Mouse (Mus musculus) cerebellum, adult (tissue): ENCODE measurements around the gene Sema4d.
"Not testable (repeated sequence)": the region's sequence is repeated elsewhere in the genome, so short reads cannot be mapped to it uniquely, and the experiment has no call there.

ENCODE experiments used
- ATAC-seq: cut with Nextera tagmentation; 2 replicates; pipeline ENCODE4 v1.9.2; 2017; ENCODE audit warnings: mild to moderate bottlenecking, moderate library complexity, mixed read lengths; ENCODE audit not compliant: insufficient number of reproducible peaks, low FRiP score, low TSS enrichment

Sema4d gene

GRCm38 (mm10) chr13:51793425-51793891 is at the start of gene Sema4d:
Gene Sema4d, minus strand, starts transcription at chr13:51793747.
- peak; percentile 64 for ATAC-seq

GRCm38 (mm10) chr13:51843298-51843697 is 49.8 kb upstream of the Sema4d start:
- no peak for ATAC-seq

DNA sequence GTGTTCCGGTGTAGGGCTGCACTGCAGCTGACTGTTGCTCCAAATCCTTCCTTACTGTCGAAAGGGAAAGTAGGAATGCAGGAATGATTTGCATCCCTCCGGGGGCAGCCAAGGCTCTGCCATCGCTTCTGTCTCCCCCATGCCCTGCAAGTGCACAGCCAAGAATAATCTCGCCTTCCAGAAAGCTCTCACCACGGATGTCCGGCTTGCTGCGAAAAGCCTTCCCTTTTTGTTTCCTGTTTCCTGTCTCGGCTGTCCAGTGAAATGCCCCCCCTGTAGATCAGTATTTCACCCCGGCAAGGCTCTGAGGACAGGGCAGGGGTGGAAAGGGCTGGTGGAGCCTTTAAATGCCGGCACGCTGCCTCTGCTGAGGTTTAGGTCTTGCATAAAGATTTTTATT is 49.2 kb upstream of the Sema4d start:
- ATAC-seq, result no peak

- ATAC-seq, result no peak
These were observed 48.6 kb upstream of the Sema4d start for GRCm38 (mm10) chr13:51842191-51842590.

- no peak for ATAC-seq
These were observed 48.1 kb upstream of the Sema4d start for GRCm38 (mm10) chr13:51841541-51842115.

DNA sequence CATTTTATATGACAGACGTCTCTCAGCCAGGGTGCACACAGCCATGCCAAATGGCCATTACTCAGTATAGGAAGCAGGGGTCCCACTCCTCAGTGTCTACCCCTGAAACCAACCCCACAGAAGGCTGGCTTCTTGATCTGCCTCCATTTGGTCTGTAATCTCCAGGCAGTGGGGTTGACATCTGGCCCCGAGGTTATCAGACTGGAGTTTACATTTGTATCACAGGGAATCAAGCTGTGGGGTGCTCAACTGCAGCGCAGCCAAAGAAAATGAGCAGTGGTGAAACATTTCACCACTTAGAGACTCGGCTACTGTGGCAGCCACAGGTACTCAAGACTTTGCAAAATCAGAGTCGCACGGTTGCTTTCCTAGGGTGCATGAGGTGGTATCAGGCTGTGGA is 47.2 kb upstream of the Sema4d start:
- ATAC-seq, result no peak

DNA sequence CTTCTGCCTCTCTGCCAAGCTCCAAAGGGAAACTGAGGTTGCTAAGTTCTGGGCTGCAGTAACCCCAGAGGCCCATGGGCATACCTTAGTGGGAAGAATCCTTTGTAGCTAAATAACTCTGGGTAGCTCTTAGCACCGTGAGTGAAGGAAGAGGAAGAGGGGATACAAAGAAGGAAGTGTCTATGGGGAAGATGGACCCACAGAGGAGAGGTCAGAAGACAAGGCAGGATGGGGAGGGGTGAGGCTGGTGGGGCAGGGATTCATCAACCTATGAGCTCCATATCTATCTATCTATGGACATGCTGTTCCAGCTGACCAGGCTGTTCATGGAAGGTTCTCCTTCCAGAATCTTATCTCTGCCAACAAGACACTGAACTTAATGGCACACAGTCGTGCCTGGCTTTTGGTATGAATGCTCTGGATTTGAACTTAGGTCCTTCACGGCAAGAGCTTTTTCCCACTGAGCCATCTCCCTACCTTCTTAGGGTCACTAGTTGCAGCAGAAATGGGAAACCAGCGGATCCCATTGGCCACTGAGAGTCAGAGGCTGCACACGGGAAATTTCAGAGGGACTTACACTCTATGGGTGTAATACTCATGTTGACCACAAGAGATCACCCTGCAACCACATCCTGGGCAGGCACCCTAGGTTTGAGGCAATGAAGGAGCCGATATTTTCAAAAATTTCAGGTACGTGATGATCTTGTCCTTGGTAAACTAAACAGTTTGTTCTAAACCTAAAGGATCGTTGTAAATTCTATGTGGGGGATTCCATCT is 45.9 kb upstream of the Sema4d start:
- peak; percentile 46; the same call in 1 of the 2 replicates for ATAC-seq

- no peak for ATAC-seq
These were observed 43.9 kb upstream of the Sema4d start for GRCm38 (mm10) chr13:51837402-51837801.

DNA sequence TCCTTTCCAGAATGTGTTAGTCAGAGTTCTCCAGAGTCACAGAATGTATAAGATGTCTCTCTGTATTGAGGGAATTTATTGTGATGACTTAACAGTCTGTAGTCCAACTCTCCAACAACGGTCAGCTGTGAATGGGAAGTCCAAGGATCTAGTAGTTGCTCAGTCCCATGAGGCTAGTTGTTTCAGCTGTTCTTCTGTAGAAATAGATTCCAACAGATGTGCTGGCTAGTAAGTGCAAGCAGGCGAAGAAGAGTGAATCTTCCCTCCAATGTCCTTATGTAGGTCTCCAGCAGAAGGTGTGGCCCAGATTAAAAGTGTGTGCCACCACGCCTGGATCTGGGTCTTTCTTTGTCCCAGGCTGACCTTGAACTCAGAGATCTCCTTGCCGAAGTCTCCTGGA is 41.7 kb upstream of the Sema4d start:
- not testable (repeated sequence) for ATAC-seq

DNA sequence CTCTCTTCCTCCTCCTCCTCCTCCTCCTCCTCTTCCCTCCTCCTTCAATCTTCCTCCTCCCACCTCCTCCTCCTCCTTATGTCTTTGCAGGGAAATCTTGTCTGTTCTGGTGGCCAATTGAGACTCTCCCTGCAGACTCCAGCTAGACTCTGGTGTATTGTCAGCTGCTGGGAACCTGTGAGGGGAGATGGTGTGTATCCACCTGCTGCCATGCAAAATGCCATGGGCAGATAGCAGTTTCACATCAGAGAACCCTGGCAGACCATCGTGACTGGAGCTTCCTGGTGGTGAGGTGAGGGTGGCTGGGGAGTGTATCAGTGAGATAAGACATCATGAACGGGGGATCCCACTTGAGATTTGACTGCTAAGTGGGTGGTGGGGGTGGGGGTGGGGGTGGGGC is 41.0 kb upstream of the Sema4d start:
- no peak for ATAC-seq

DNA sequence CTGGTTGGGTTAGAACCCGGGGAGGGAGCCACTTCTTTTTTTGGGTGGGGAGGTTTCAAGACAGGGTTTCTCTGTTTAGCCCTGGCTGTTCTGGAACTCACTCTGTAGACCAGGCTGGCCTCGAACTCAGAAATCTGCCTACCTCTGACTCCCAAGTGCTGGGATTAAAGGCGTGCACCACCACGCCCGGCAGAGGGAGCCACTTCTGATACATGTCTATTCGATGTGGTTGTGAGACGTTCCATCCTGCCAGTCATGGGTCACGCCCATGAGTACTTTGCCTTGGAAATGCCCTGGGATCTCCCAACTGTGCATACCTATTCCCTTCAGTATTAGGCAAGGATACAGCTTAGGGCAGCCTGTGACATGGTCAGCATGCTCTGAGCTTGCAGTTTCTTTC is 40.5 kb upstream of the Sema4d start:
- ATAC-seq, result not testable (repeated sequence)

DNA sequence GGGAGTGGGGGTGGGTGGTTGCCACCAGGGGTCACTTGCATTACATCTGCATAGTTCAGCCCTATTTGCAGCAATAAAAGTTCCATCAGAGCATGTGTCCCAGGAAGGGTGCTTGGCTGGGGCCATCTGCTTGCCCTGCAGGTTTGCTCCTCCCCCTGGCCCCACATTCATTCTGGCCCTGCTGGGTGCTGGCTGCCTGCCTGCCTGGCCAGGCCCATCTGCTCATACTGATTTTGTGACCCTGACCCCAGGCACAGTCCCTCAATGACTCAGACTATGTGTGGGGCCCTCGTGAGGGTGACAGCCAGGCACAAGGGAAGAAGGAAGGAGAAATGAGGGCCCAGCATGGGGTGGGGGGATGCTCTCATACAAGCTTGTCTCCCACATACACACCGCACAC is 40.1 kb upstream of the Sema4d start:
- peak; percentile 73 for ATAC-seq

- ATAC-seq, result no peak
These were observed 38.9 kb upstream of the Sema4d start for GRCm38 (mm10) chr13:51832491-51832890.

- no peak for ATAC-seq
These were observed 37.4 kb upstream of the Sema4d start for GRCm38 (mm10) chr13:51830744-51831450.

DNA sequence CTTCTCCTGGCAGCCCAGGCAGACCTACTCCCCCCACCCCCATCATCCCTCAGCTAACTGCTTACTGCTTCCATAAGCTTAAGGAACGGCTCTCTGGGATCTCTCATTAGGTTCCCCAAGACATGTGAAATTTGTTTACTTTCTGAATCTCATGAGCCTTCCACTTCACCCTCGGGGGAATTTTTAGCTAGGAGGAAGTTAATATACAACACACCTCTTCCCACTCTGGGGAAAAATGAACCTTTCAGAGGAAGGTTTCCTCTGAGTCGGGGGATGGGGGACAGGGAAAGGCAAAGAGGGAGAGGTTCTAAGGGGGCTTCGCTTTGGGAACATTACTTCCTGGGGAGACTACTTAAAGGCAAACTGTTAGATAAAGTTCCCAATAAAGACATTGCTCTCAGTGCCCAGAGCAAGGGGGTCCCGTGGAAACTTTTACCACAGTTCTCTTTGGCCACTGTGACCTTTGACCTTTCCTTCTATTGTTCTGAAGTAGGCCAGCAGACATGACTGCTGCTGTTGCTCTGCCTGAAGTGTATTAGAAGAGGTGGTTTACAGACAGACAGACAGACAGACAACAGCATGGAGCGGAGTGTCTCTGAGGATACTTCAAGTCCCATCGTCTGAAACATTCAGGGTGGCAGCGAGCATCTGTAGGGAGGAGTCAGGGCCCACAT is 30.4 kb upstream of the Sema4d start:
- no peak for ATAC-seq

GRCm38 (mm10) chr13:51821988-51822387 is 28.4 kb upstream of the Sema4d start:
- no peak for ATAC-seq

GRCm38 (mm10) chr13:51819351-51819750 is 25.8 kb upstream of the Sema4d start:
- no peak for ATAC-seq

GRCm38 (mm10) chr13:51818944-51819326 is 25.4 kb upstream of the Sema4d start:
- no peak for ATAC-seq

GRCm38 (mm10) chr13:51818170-51818943 is 24.8 kb upstream of the Sema4d start:
- ATAC-seq, result no peak

DNA sequence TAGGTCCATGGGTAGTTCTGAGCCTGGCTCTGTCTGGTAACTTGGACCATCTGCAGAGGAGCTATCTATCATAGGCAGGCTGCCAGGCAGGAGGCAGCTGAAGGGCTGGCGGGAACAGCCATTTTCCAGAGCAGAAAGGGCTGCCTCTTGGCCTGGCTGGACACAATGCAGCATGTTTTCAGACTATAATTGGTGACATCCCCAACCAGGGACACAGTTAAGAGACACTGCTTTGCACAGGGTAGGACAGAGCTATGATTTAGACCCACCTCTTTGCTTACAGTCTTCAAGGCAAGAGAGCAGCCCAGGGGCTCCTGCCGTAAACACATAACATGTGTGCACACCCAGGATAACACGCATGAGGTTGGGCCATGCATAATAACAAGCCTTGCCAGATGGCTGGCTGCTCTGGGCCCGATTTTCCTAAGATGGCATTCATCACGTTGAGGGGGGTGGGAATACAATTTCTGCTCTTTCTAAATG is 23.1 kb upstream of the Sema4d start:
- ATAC-seq, result peak; percentile 53; the same call in 1 of the 2 replicates
